Mouse (Mus musculus): ENCODE results near the gene Pigq.

DNA sequence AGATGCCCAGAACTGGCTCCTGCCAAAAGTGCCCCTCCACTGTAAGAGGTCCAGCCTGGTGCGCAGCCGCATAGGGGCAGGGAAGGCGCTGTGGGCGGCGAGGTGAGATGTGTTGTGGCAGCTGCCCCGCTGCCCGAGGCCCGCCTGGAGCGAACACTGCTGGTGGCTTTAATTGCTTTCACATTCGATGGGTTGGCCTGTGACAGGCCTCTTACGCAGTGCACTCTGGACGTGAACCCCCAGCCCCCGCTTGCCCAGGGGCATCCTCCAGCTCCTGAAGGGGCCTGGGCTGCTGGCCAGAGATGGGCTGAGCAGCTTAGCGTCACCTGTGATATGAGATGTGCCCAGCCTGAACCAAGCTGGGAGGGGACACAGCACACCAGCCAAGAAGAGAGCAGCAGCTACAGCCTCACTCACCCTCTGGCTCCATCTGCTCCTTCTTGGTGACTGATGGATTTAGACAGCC is 12.9 kb upstream of the Pigq start:
- TF ChIP-seq CTCF (IDR thresholded peaks at IDR 0.05; ENCODE audit: control insufficient read depth, insufficient read depth, low read length), result no peak
- no peak for TF ChIP-seq POLR2A (IDR thresholded peaks at IDR 0.05; ENCODE audit: borderline replicate concordance, control insufficient read depth, low read depth, low read length)
